Mouse (Mus musculus): ENCODE data around the gene Tspyl3.

The Tspyl3 gene

GRCm38 (mm10) chr2:153237193-153237592 is 12.0 kb upstream of the Tspyl3 start:
- in situ Hi-C loops (cut with MboI; ENCODE audit: unreplicated experiment in 2 of 2): no loop called here

- in situ Hi-C loops (cut with MboI; ENCODE audit: unreplicated experiment in 2 of 2): no loop called here
Measured at GRCm38 (mm10) chr2:153228523-153228922, 3.3 kb upstream of the Tspyl3 start.

GRCm38 (mm10) chr2:153227959-153228358 is 2.7 kb upstream of the Tspyl3 start:
- in situ Hi-C loops (cut with MboI; ENCODE audit: unreplicated experiment in 2 of 2): no loop called here

GRCm38 (mm10) chr2:153225595-153225953 is 333 bp upstream of the Tspyl3 start:
- in situ Hi-C loops (cut with MboI; ENCODE audit: unreplicated experiment in 2 of 2): no loop called here

GRCm38 (mm10) chr2:153222566-153222965 is 2.7 kb downstream of the Tspyl3 start:
- in situ Hi-C loops (cut with MboI; ENCODE audit: unreplicated experiment in 2 of 2): no loop called here

- in situ Hi-C loops (cut with MboI; ENCODE audit: unreplicated experiment in 2 of 2): no loop called here
Measured at GRCm38 (mm10) chr2:153222130-153222529, 3.1 kb downstream of the Tspyl3 start.

GRCm38 (mm10) chr2:153221620-153222019 is 3.6 kb downstream of the Tspyl3 start:
- in situ Hi-C loops (cut with MboI; ENCODE audit: unreplicated experiment in 2 of 2): no loop called here

GRCm38 (mm10) chr2:153218516-153218915 is 6.7 kb downstream of the Tspyl3 start:
- in situ Hi-C loops (cut with MboI; ENCODE audit: unreplicated experiment in 2 of 2): no loop called here

GRCm38 (mm10) chr2:153217826-153218340 is 7.4 kb downstream of the Tspyl3 start:
- in situ Hi-C loops (cut with MboI; ENCODE audit: unreplicated experiment in 2 of 2): no loop called here

GRCm38 (mm10) chr2:153215421-153215820 is 9.8 kb downstream of the Tspyl3 start:
- in situ Hi-C loops (cut with MboI; ENCODE audit: unreplicated experiment in 2 of 2): no loop called here

- in situ Hi-C loops (cut with MboI; ENCODE audit: unreplicated experiment in 2 of 2): no loop called here
Measured at GRCm38 (mm10) chr2:153214771-153215259, 10.4 kb downstream of the Tspyl3 start.

- in situ Hi-C loops (cut with MboI; ENCODE audit: unreplicated experiment in 2 of 2): no loop called here
Measured at GRCm38 (mm10) chr2:153213351-153213750, 11.9 kb downstream of the Tspyl3 start.

GRCm38 (mm10) chr2:153211451-153211850 is 13.8 kb downstream of the Tspyl3 start:
- in situ Hi-C loops (cut with MboI; ENCODE audit: unreplicated experiment in 2 of 2): no loop called here

GRCm38 (mm10) chr2:153209286-153209685 is 16.0 kb downstream of the Tspyl3 start:
- in situ Hi-C loops (cut with MboI; ENCODE audit: unreplicated experiment in 2 of 2): no loop called here

GRCm38 (mm10) chr2:153208149-153208548 is 17.1 kb downstream of the Tspyl3 start:
- in situ Hi-C loops (cut with MboI; ENCODE audit: unreplicated experiment in 2 of 2): no loop called here

- in situ Hi-C loops (cut with MboI; ENCODE audit: unreplicated experiment in 2 of 2): no loop called here
Measured at GRCm38 (mm10) chr2:153202766-153203165, 22.5 kb downstream of the Tspyl3 start.

GRCm38 (mm10) chr2:153199114-153199513 is 26.1 kb downstream of the Tspyl3 start:
- in situ Hi-C loops (cut with MboI; ENCODE audit: unreplicated experiment in 2 of 2): no loop called here

GRCm38 (mm10) chr2:153198485-153198884 is 26.8 kb downstream of the Tspyl3 start:
- in situ Hi-C loops (cut with MboI; ENCODE audit: unreplicated experiment in 2 of 2): no loop called here

GRCm38 (mm10) chr2:153194255-153194654 is 31.0 kb downstream of the Tspyl3 start:
- in situ Hi-C loops (cut with MboI; ENCODE audit: unreplicated experiment in 2 of 2): no loop called here

GRCm38 (mm10) chr2:153191242-153191641 is 34.0 kb downstream of the Tspyl3 start:
- in situ Hi-C loops (cut with MboI; ENCODE audit: unreplicated experiment in 2 of 2): no loop called here

GRCm38 (mm10) chr2:153187848-153188247 is 37.4 kb downstream of the Tspyl3 start:
- in situ Hi-C loops (cut with MboI; ENCODE audit: unreplicated experiment in 2 of 2): no loop called here

GRCm38 (mm10) chr2:153186176-153186591 is 39.1 kb downstream of the Tspyl3 start:
- in situ Hi-C loops (cut with MboI; ENCODE audit: unreplicated experiment in 2 of 2): no loop called here

GRCm38 (mm10) chr2:153179961-153180360 is 45.3 kb downstream of the Tspyl3 start:
- in situ Hi-C loops (cut with MboI; ENCODE audit: unreplicated experiment in 2 of 2): no loop called here
